Mouse (Mus musculus) kidney, embryonic 15.5 days (tissue): ENCODE results near the gene Dnajb6. TPM values are rescaled to one million over a fixed set of nuclear protein-coding genes. Genes with fewer than 3 reads are reported as not detected.
A peak's percentile ranks its signal among the peaks of the same experiment; 100 is the strongest.

Source experiments
- ATAC-seq: fragments of 200-750 bp; cut with Nextera tagmentation; replicated peaks from 2 replicates; pipeline ENCODE4 v1.8.0; 2017; ENCODE audit warnings: moderate TSS enrichment; ENCODE audit not compliant: low FRiP score
- H3K27ac ChIP-seq: fragments of 300-500 bp; sonication (generic); 2 replicates; pipeline ENCODE4 v1.5.1; 2015; ENCODE audit warnings: mild to moderate bottlenecking, inconsistent platforms
- H3K27me3 ChIP-seq: fragments of 300-500 bp; sonication (generic); 2 replicates; pipeline ENCODE4 v1.6.1; 2015; ENCODE audit warnings: inconsistent platforms
- H3K36me3 ChIP-seq: fragments of 300-500 bp; sonication (generic); 2 replicates; pipeline ENCODE4 v1.6.1; 2015; ENCODE audit warnings: inconsistent platforms
- H3K4me1 ChIP-seq: fragments of 300-500 bp; sonication (generic); 2 replicates; pipeline ENCODE4 v1.6.1; 2015; ENCODE audit warnings: inconsistent platforms
- H3K4me2 ChIP-seq: fragments of 300-500 bp; sonication (generic); 2 replicates; pipeline ENCODE4 v1.6.1; 2015; ENCODE audit warnings: moderate library complexity, mild to moderate bottlenecking, inconsistent platforms
- H3K4me3 ChIP-seq: fragments of 300-500 bp; sonication (generic); replicated peaks from 2 replicates; pipeline ENCODE4 v1.5.1; 2015; ENCODE audit warnings: mild to moderate bottlenecking, inconsistent platforms
- H3K9ac ChIP-seq: fragments of 300-500 bp; sonication (generic); 2 replicates; pipeline ENCODE4 v1.6.1; 2015; ENCODE audit warnings: mild to moderate bottlenecking, inconsistent platforms
- H3K9me3 ChIP-seq: fragments of 300-500 bp; sonication (generic); replicated peaks from 2 replicates; pipeline ENCODE4 v1.6.1; 2016; ENCODE audit warnings: inconsistent platforms
- WGBS: fragments of 180-500 bp; shearing (Covaris S2); methylation state at CpG from one replicate; pipeline ENCODE4 v1.1.7; 2015; ENCODE audit warnings: mixed read lengths; 5-methylcytosine and 5-hydroxymethylcytosine counted together
- polyA plus RNA-seq: library from polyadenylated mRNA; unstranded; fragments of >200 nt; fragmentation: Nextera tagmentation; extraction: Ambion mirVana; gene quantifications from 2 replicates; pipeline ENCODE4 v1.2.1, GENCODE M21; 2015

Dnajb6 gene
- polyA plus RNA-seq, 1 experiment from 2014 or later: 138 TPM

GRCm38 (mm10) chr5:29734831-29735510 lies 517 bp upstream of the Dnajb6 start:
- H3K36me3 ChIP-seq: no peaks in the 10 kb centered on the region
- peak overlapping the region; percentile 89 for H3K9ac ChIP-seq
- peak overlapping the region; percentile 68 for H3K4me2 ChIP-seq
- 45% methylated on average over 6 of the region's 6 CpGs for WGBS
- H3K27me3 ChIP-seq: no peaks in the 10 kb centered on the region
- H3K4me3 ChIP-seq: peak overlapping the region; percentile 88
- ATAC-seq: peak; percentile 5; the same call in 1 of the 2 replicates
- H3K4me1 ChIP-seq: peaks cover 31% of the 10 kb centered on the region
- H3K9me3 ChIP-seq: no peaks in the 10 kb centered on the region
- peak overlapping the region; percentile 97 for H3K27ac ChIP-seq

- Histone ChIP-seq H3K4me3 (peak overlapping the region; percentile 88), H3K27ac (peak overlapping the region; percentile 97), H3K36me3 (no peaks in the 10 kb centered on the region), H3K27me3 (no peaks in the 10 kb centered on the region), H3K4me1 (peaks cover 41% of the 10 kb centered on the region), H3K4me2 (peak overlapping the region; percentile 68), H3K9me3 (no peaks in the 10 kb centered on the region), H3K9ac (peak overlapping the region; percentile 89)
- 1% methylated on average over 48 of the region's 48 CpGs for WGBS
- peak; percentile 71 for ATAC-seq
Observed at GRCm38 (mm10) chr5:29736073-29736900, 799 bp downstream of the Dnajb6 start.

- H3K9ac ChIP-seq: peak overlapping the region; percentile 89
- peaks cover 41% of the 10 kb centered on the region for H3K4me1 ChIP-seq
- peaks cover under 1% of the 10 kb centered on the region; the same call in 1 of the 2 replicates for H3K36me3 ChIP-seq
- ATAC-seq: no peak
- H3K27ac ChIP-seq: no peak overlapping the region
- peak overlapping the region; percentile 88 for H3K4me3 ChIP-seq
- H3K27me3 ChIP-seq: no peaks in the 10 kb centered on the region
- H3K9me3 ChIP-seq: no peaks in the 10 kb centered on the region
- 47% methylated on average over 9 of the region's 9 CpGs for WGBS
- H3K4me2 ChIP-seq: peak overlapping the region; percentile 68
Observed at GRCm38 (mm10) chr5:29736942-29737341, 1.5 kb downstream of the Dnajb6 start.

- H3K36me3 ChIP-seq: peaks cover 5% of the 10 kb centered on the region
- no peak overlapping the region for H3K9ac ChIP-seq
- no peaks in the 10 kb centered on the region for H3K9me3 ChIP-seq
- H3K27ac ChIP-seq: no peak overlapping the region
- H3K4me3 ChIP-seq: peak overlapping the region; percentile 88
- no peak for ATAC-seq
- H3K4me1 ChIP-seq: peaks cover 41% of the 10 kb centered on the region
- peak overlapping the region; percentile 68 for H3K4me2 ChIP-seq
- H3K27me3 ChIP-seq: no peaks in the 10 kb centered on the region
- 91% methylated on average over 5 of the region's 5 CpGs for WGBS
Observed at GRCm38 (mm10) chr5:29737471-29737870, 2.0 kb downstream of the Dnajb6 start.

GRCm38 (mm10) chr5:29738076-29738475 lies 2.6 kb downstream of the Dnajb6 start:
- H3K4me1 ChIP-seq: peaks cover 41% of the 10 kb centered on the region
- no peak for ATAC-seq
- H3K27ac ChIP-seq: no peak overlapping the region
- H3K36me3 ChIP-seq: peaks cover 11% of the 10 kb centered on the region
- H3K9me3 ChIP-seq: no peaks in the 10 kb centered on the region
- no peak overlapping the region for H3K4me3 ChIP-seq
- WGBS: 82% methylated on average over 4 of the region's 4 CpGs
- no peak overlapping the region for H3K9ac ChIP-seq
- no peaks in the 10 kb centered on the region for H3K27me3 ChIP-seq
- H3K4me2 ChIP-seq: no peak overlapping the region

GRCm38 (mm10) chr5:29740651-29741050 lies 5.2 kb downstream of the Dnajb6 start:
- Histone ChIP-seq H3K9ac (no peak overlapping the region), H3K4me3 (no peak overlapping the region), H3K4me2 (no peak overlapping the region), H3K4me1 (peaks cover 36% of the 10 kb centered on the region), H3K27ac (no peak overlapping the region), H3K36me3 (peaks cover 11% of the 10 kb centered on the region), H3K9me3 (no peaks in the 10 kb centered on the region), H3K27me3 (no peaks in the 10 kb centered on the region)
- WGBS: 46% methylated on average over 1 of the region's 1 CpGs
- ATAC-seq: no peak

- Histone ChIP-seq H3K9me3 (no peaks in the 10 kb centered on the region), H3K36me3 (peaks cover 11% of the 10 kb centered on the region), H3K4me3 (no peak overlapping the region), H3K27ac (no peak overlapping the region), H3K4me1 (peaks cover 36% of the 10 kb centered on the region), H3K27me3 (no peaks in the 10 kb centered on the region), H3K4me2 (no peak overlapping the region), H3K9ac (no peak overlapping the region)
- no peak for ATAC-seq
- 68% methylated on average over 4 of the region's 4 CpGs for WGBS
Observed at GRCm38 (mm10) chr5:29741093-29741492, 5.6 kb downstream of the Dnajb6 start.

- WGBS: 94% methylated on average over 2 of the region's 2 CpGs
- H3K4me1 ChIP-seq: no peaks in the 10 kb centered on the region
- H3K4me3 ChIP-seq: no peak overlapping the region
- H3K9ac ChIP-seq: no peak overlapping the region
- H3K4me2 ChIP-seq: no peak overlapping the region
- H3K36me3 ChIP-seq: peaks cover 40% of the 10 kb centered on the region
- H3K27me3 ChIP-seq: no peaks in the 10 kb centered on the region
- no peaks in the 10 kb centered on the region for H3K9me3 ChIP-seq
- no peak for ATAC-seq
- H3K27ac ChIP-seq: no peak overlapping the region
Observed at GRCm38 (mm10) chr5:29747661-29748060, 12.2 kb downstream of the Dnajb6 start.

GRCm38 (mm10) chr5:29751306-29751705 lies 15.8 kb downstream of the Dnajb6 start:
- H3K9me3 ChIP-seq: no peaks in the 10 kb centered on the region
- no peak overlapping the region for H3K4me3 ChIP-seq
- H3K36me3 ChIP-seq: peaks cover 73% of the 10 kb centered on the region
- H3K27ac ChIP-seq: no peak overlapping the region
- no peaks in the 10 kb centered on the region for H3K27me3 ChIP-seq
- no peaks in the 10 kb centered on the region for H3K4me1 ChIP-seq
- no peak overlapping the region for H3K4me2 ChIP-seq
- no peak for ATAC-seq
- H3K9ac ChIP-seq: no peak overlapping the region

- Histone ChIP-seq H3K4me3 (no peak overlapping the region), H3K4me1 (no peaks in the 10 kb centered on the region), H3K4me2 (no peak overlapping the region), H3K9me3 (no peaks in the 10 kb centered on the region), H3K36me3 (peaks cover 89% of the 10 kb centered on the region), H3K9ac (no peak overlapping the region), H3K27ac (no peak overlapping the region), H3K27me3 (no peaks in the 10 kb centered on the region)
- ATAC-seq: no peak
Observed at GRCm38 (mm10) chr5:29752894-29753293, 17.4 kb downstream of the Dnajb6 start.

- Histone ChIP-seq H3K9me3 (no peaks in the 10 kb centered on the region), H3K9ac (no peak overlapping the region), H3K4me3 (no peak overlapping the region), H3K4me1 (no peaks in the 10 kb centered on the region), H3K27ac (no peak overlapping the region), H3K36me3 (peaks cover 86% of the 10 kb centered on the region), H3K4me2 (no peak overlapping the region), H3K27me3 (no peaks in the 10 kb centered on the region)
- no peak for ATAC-seq
- 87% methylated on average over 5 of the region's 5 CpGs for WGBS
Observed at GRCm38 (mm10) chr5:29759318-29759717, 23.8 kb downstream of the Dnajb6 start.

GRCm38 (mm10) chr5:29770935-29771334 lies 35.4 kb downstream of the Dnajb6 start:
- WGBS: 85% methylated on average over 1 of the region's 1 CpGs
- no peak overlapping the region for H3K27ac ChIP-seq

More at GRCm38 (mm10) chr5:29770935-29771334, 35.4 kb downstream of the Dnajb6 start:
- no peak overlapping the region for H3K4me3 ChIP-seq
- no peaks in the 10 kb centered on the region for H3K27me3 ChIP-seq
- no peak overlapping the region for H3K9ac ChIP-seq
- peaks cover 38% of the 10 kb centered on the region for H3K36me3 ChIP-seq
- H3K4me2 ChIP-seq: no peak overlapping the region
- ATAC-seq: no peak
- peaks cover 8% of the 10 kb centered on the region for H3K4me1 ChIP-seq
- no peaks in the 10 kb centered on the region for H3K9me3 ChIP-seq
